9 mouse cellular contexts compared by ENCODE assay signal in genomic region chr8:71484736-71485135, GRCm38 (mm10). TPM values are rescaled to one million over a fixed set of nuclear protein-coding genes. Genes with fewer than 3 reads are reported as not detected.
DNase-seq lines count a peak whose midpoint lies in the region; ATAC-seq and TF ChIP-seq lines count a peak whose summit lies in the region.
"Had no signal": no experiment of that assay in that cellular context is flagged by ENCODE, and none has a peak within 500 bp of the region (broad histone marks: within the 10 kb centered on the region; RNA-seq: fewer than 3 reads in every experiment).

No protein-coding gene starts in this region.

- 89% methylated on average over 19 of the region's 19 CpGs for WGBS in liver, embryonic 11.5 days
- 91% methylated on average over 19 of the region's 19 CpGs for WGBS in forebrain, embryonic 12.5 days
- 93% methylated on average over 19 of the region's 19 CpGs for WGBS in limb, embryonic 11.5 days
- 92% methylated on average over 19 of the region's 19 CpGs for WGBS in olfactory bulb, adult 2 months

- H3K9ac ChIP-seq in liver, embryonic 11.5 days (ENCODE audit: low read depth, low read length): no peak overlapping the region
- H3K9ac ChIP-seq in forebrain, embryonic 12.5 days: peak overlapping the region; percentile 99
- H3K9ac ChIP-seq in limb, embryonic 11.5 days (ENCODE audit: low read length): no peak overlapping the region; the same call in 1 of the 2 replicates

- peaks cover 15% of the 10 kb centered on the region for H3K4me1 ChIP-seq in liver, embryonic 11.5 days (replicated peaks; ENCODE audit: control insufficient read depth, insufficient read depth, low read length)
- H3K4me1 ChIP-seq in forebrain, embryonic 12.5 days: peaks cover 51% of the 10 kb centered on the region
- H3K4me1 ChIP-seq in limb, embryonic 11.5 days (ENCODE audit: control insufficient read depth, insufficient read depth, low read length): peaks cover 15% of the 10 kb centered on the region
- peaks cover 22% of the 10 kb centered on the region for H3K4me1 ChIP-seq in olfactory bulb, adult 2 months (ENCODE audit: control insufficient read depth, insufficient read depth, low read length)

- ATAC-seq in liver, embryonic 11.5 days (replicated peaks; ENCODE audit: low FRiP score): no peak
- ATAC-seq in forebrain, embryonic 12.5 days (ENCODE audit: low FRiP score): no peak
- no peak for ATAC-seq in limb, embryonic 11.5 days (ENCODE audit: insufficient number of reproducible peaks, low FRiP score, low TSS enrichment, low read depth)

- TF ChIP-seq CTCF in olfactory bulb, adult 2 months (IDR thresholded peaks at IDR 0.05; ENCODE audit: insufficient read depth, low read depth, low read length): no peak

- no peak for DNase-seq in liver, embryonic 11.5 days (ENCODE audit: low spot score)
- no peak for DNase-seq in liver
- no peak for DNase-seq in limb, embryonic 11.5 days (ENCODE audit: low spot score)
- no peak for DNase-seq in left cerebral cortex, postnatal 4 days
- no peak for DNase-seq in urinary bladder, postnatal 36 days (ENCODE audit: low spot score in 2 of 2)
- no peak for DNase-seq in urinary bladder, adult 2 months (ENCODE audit: low spot score)
- DNase-seq: kidney, postnatal 4 days had no signal

- intact Hi-C loops in left cerebral cortex, postnatal 4 days (cut with DNase I): no loop called here

- H3K4me3 ChIP-seq in liver, embryonic 11.5 days (ENCODE audit: low read depth, low read length): no peak overlapping the region
- H3K4me3 ChIP-seq in forebrain, embryonic 12.5 days (replicated peaks): peak overlapping the region; percentile 92
- peak overlapping the region; percentile 91; the same call in 1 of the 2 replicates for H3K4me3 ChIP-seq in limb, embryonic 11.5 days (ENCODE audit: low read depth, low read length)
- peak overlapping the region; percentile 95 for H3K4me3 ChIP-seq in olfactory bulb, adult 2 months (ENCODE audit: insufficient read depth, low read depth, low read length)

- no peak overlapping the region for H3K27ac ChIP-seq in liver, embryonic 11.5 days (ENCODE audit: low read depth, low read length)
- no peak overlapping the region for H3K27ac ChIP-seq in forebrain, embryonic 12.5 days
- H3K27ac ChIP-seq in limb, embryonic 11.5 days (replicated peaks; ENCODE audit: low read depth, low read length): no peak overlapping the region
- no peak overlapping the region for H3K27ac ChIP-seq in olfactory bulb, adult 2 months (ENCODE audit: insufficient read depth, low read depth, low read length)

- H3K36me3 ChIP-seq in liver, embryonic 11.5 days (ENCODE audit: control insufficient read depth, insufficient read depth, low read length): no peaks in the 10 kb centered on the region
- H3K36me3 ChIP-seq in forebrain, embryonic 12.5 days (replicated peaks): peaks cover 52% of the 10 kb centered on the region
- peaks cover 2% of the 10 kb centered on the region; the same call in 1 of the 2 replicates for H3K36me3 ChIP-seq in limb, embryonic 11.5 days (ENCODE audit: control insufficient read depth, insufficient read depth, low read length)

- peaks cover 18% of the 10 kb centered on the region for H3K27me3 ChIP-seq in liver, embryonic 11.5 days (replicated peaks; ENCODE audit: control insufficient read depth, insufficient read depth, low read length)
- no peaks in the 10 kb centered on the region; the same call in 1 of the 2 replicates for H3K27me3 ChIP-seq in forebrain, embryonic 12.5 days
- no peaks in the 10 kb centered on the region for H3K27me3 ChIP-seq in limb, embryonic 11.5 days (ENCODE audit: control insufficient read depth, insufficient read depth, low read length)

- H3K4me2 ChIP-seq in liver, embryonic 11.5 days: peak overlapping the region; percentile 88; the same call in 1 of the 2 replicates
- H3K4me2 ChIP-seq in forebrain, embryonic 12.5 days: peak overlapping the region; percentile 75
- peak overlapping the region; percentile 82; the same call in 1 of the 2 replicates for H3K4me2 ChIP-seq in limb, embryonic 11.5 days (ENCODE audit: low read depth, severe bottlenecking)

- no peaks in the 10 kb centered on the region for H3K9me3 ChIP-seq in liver, embryonic 11.5 days (ENCODE audit: control insufficient read depth, low read length)
- no peaks in the 10 kb centered on the region for H3K9me3 ChIP-seq in forebrain, embryonic 12.5 days
- H3K9me3 ChIP-seq in limb, embryonic 11.5 days (ENCODE audit: control insufficient read depth, low read length): no peaks in the 10 kb centered on the region

- TF ChIP-seq POLR2A in olfactory bulb, adult 2 months (IDR thresholded peaks at IDR 0.05; ENCODE audit: insufficient read depth, low read depth, low read length): no peak

RNA-seq across cellular contexts. Expression of gene Ano8, which starts 1.0 kb away (rescaled TPM):
- 0.60 and 0.96 TPM in 2 replicates for polyA plus RNA-seq in liver, embryonic 11.5 days (2014; fragmentation: Nextera tagmentation; extraction: Ambion mirVana)
- polyA plus RNA-seq in forebrain, embryonic 12.5 days (2016; fragmentation: Nextera tagmentation; extraction: Ambion mirVana): 11.1 and 13.4 TPM in 2 replicates
- 3.0 and 4.2 TPM in 2 replicates for polyA plus RNA-seq in limb, embryonic 11.5 days (2014; fragmentation: Nextera tagmentation; extraction: Ambion mirVana)
- polyA plus RNA-seq in olfactory bulb, adult 2 months (2012; ENCODE audit: insufficient read depth, insufficient read length, low replicate concordance, missing spikeins): not detected in 2 replicates
- total RNA-seq in left cerebral cortex, postnatal 4 days (2021): 10 to 100 TPM; 88.0 to 91.9 TPM
- 22.1 and 23.9 TPM in 2 replicates for polyA plus RNA-seq in urinary bladder, adult 2 months (2012; rRNA removed)

RNA-seq across cellular contexts. Expression of gene Gtpbp3, which starts 3.2 kb away (rescaled TPM):
- polyA plus RNA-seq in liver, embryonic 11.5 days (2014; fragmentation: Nextera tagmentation; extraction: Ambion mirVana): 9.5 and 10.4 TPM in 2 replicates
- polyA plus RNA-seq in forebrain, embryonic 12.5 days (2016; fragmentation: Nextera tagmentation; extraction: Ambion mirVana): 12.6 and 15.1 TPM in 2 replicates
- 8.3 and 8.7 TPM in 2 replicates for polyA plus RNA-seq in limb, embryonic 11.5 days (2014; fragmentation: Nextera tagmentation; extraction: Ambion mirVana)
- polyA plus RNA-seq in olfactory bulb, adult 2 months (2012; ENCODE audit: insufficient read depth, insufficient read length, low replicate concordance, missing spikeins): not detected in 2 replicates
- 10 to 100 TPM; 23.0 to 24.1 TPM for total RNA-seq in left cerebral cortex, postnatal 4 days (2021)
- polyA plus RNA-seq in urinary bladder, adult 2 months (2012; rRNA removed): 21.9 and 25.5 TPM in 2 replicates

RNA-seq across cellular contexts. Expression of gene Dda1, which starts 15.7 kb away (rescaled TPM):
- polyA plus RNA-seq in liver, embryonic 11.5 days (2014; fragmentation: Nextera tagmentation; extraction: Ambion mirVana): 94.1 and 98.2 TPM in 2 replicates
- polyA plus RNA-seq in forebrain, embryonic 12.5 days (2016; fragmentation: Nextera tagmentation; extraction: Ambion mirVana): 146 and 155 TPM in 2 replicates
- polyA plus RNA-seq in limb, embryonic 11.5 days (2014; fragmentation: Nextera tagmentation; extraction: Ambion mirVana): 115 TPM in 2 replicates
- not detected in 2 replicates for polyA plus RNA-seq in olfactory bulb, adult 2 months (2012; ENCODE audit: insufficient read depth, insufficient read length, low replicate concordance, missing spikeins)
- total RNA-seq in left cerebral cortex, postnatal 4 days (2021): 100 to 1,000 TPM; 135 to 139 TPM
- 56.7 and 67.3 TPM in 2 replicates for polyA plus RNA-seq in urinary bladder, adult 2 months (2012; rRNA removed)

RNA-seq across cellular contexts. Expression of gene Mrpl34, which starts 20.0 kb away (rescaled TPM):
- 215 and 229 TPM in 2 replicates for polyA plus RNA-seq in liver, embryonic 11.5 days (2014; fragmentation: Nextera tagmentation; extraction: Ambion mirVana)
- 207 and 219 TPM in 2 replicates for polyA plus RNA-seq in forebrain, embryonic 12.5 days (2016; fragmentation: Nextera tagmentation; extraction: Ambion mirVana)
- 216 and 231 TPM in 2 replicates for polyA plus RNA-seq in limb, embryonic 11.5 days (2014; fragmentation: Nextera tagmentation; extraction: Ambion mirVana)
- not detected in 2 replicates for polyA plus RNA-seq in olfactory bulb, adult 2 months (2012; ENCODE audit: insufficient read depth, insufficient read length, low replicate concordance, missing spikeins)
- total RNA-seq in left cerebral cortex, postnatal 4 days (2021): 10 to 100 TPM; 71.3 to 73.7 TPM
- polyA plus RNA-seq in urinary bladder, adult 2 months (2012; rRNA removed): 38.5 and 45.3 TPM in 2 replicates

RNA-seq across cellular contexts. Expression of gene Abhd8, which starts 21.3 kb away (rescaled TPM):
- polyA plus RNA-seq in liver, embryonic 11.5 days (2014; fragmentation: Nextera tagmentation; extraction: Ambion mirVana): 20.6 and 21.4 TPM in 2 replicates
- polyA plus RNA-seq in forebrain, embryonic 12.5 days (2016; fragmentation: Nextera tagmentation; extraction: Ambion mirVana): 99.3 and 99.8 TPM in 2 replicates
- polyA plus RNA-seq in limb, embryonic 11.5 days (2014; fragmentation: Nextera tagmentation; extraction: Ambion mirVana): 38.7 and 43.4 TPM in 2 replicates
- not detected in 2 replicates for polyA plus RNA-seq in olfactory bulb, adult 2 months (2012; ENCODE audit: insufficient read depth, insufficient read length, low replicate concordance, missing spikeins)
- total RNA-seq in left cerebral cortex, postnatal 4 days (2021): 100 to 1,000 TPM; 113 to 121 TPM
- polyA plus RNA-seq in urinary bladder, adult 2 months (2012; rRNA removed): 43.8 and 49.5 TPM in 2 replicates
